19 mouse cellular contexts compared by ENCODE assay signal in the genomic region with DNA sequence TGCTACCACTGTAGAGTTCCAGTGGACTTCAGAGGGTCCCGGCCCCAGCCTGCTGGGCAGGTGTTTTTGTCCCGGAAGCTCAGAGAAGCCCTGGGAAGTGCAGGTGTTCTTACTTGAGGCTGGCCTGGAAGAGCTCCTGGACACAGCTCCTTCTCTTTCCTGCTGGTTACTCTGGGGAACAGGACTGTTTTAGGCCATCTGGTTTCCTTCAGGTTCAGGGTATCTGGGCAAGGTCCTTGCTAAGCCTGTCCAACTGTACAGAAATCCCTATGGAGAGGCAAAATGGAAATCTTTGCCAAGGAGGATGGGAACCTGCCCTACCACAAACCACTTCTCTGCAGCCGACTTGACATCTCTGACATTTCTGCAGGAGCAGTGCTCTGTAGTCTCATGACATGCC.
DNase-seq lines count a peak whose midpoint lies in the region; ATAC-seq lines count a peak whose summit lies in the region.
"Had no signal": no experiment of that assay in that cellular context is flagged by ENCODE, and none has a peak within 500 bp of the region (broad histone marks: within the 10 kb centered on the region; RNA-seq: fewer than 3 reads in every experiment).

No protein-coding gene starts in this region.

- H3K4me1 ChIP-seq in midbrain, embryonic 15.5 days: no peaks in the 10 kb centered on the region
- no peaks in the 10 kb centered on the region for H3K4me1 ChIP-seq in midbrain, embryonic 11.5 days (ENCODE audit: control insufficient read depth, insufficient read depth, low read length)
- peaks cover 11% of the 10 kb centered on the region; the same call in 1 of the 2 replicates for H3K4me1 ChIP-seq in hindbrain, embryonic 14.5 days (replicated peaks; ENCODE audit: control insufficient read depth, insufficient read depth, low read length)
- H3K4me1 ChIP-seq: embryonic facial prominence, embryonic 12.5 days; limb, embryonic 15.5 days; liver, embryonic 15.5 days; stomach, embryonic 15.5 days had no signal

- ATAC-seq in midbrain, embryonic 15.5 days (replicated peaks): 0 out of 2 replicates have a peak, but pooled peaks have one; percentile 20
- ATAC-seq in midbrain, embryonic 11.5 days (ENCODE audit: low FRiP score): no peak
- ATAC-seq in hindbrain, embryonic 14.5 days (ENCODE audit: low FRiP score): no peak
- ATAC-seq: forebrain, embryonic 14.5 days had no signal

- no peak overlapping the region for H3K27ac ChIP-seq in midbrain, embryonic 15.5 days
- H3K27ac ChIP-seq in midbrain, embryonic 11.5 days (ENCODE audit: low read depth, low read length): no peak overlapping the region
- 0 out of 2 replicates have a peak overlapping the region, but pooled peaks have one; percentile 21 for H3K27ac ChIP-seq in hindbrain, embryonic 14.5 days
- H3K27ac ChIP-seq: embryonic facial prominence, embryonic 12.5 days; limb, embryonic 15.5 days; liver, embryonic 15.5 days; stomach, embryonic 15.5 days had no signal

- H3K36me3 ChIP-seq in midbrain, embryonic 15.5 days (replicated peaks): no peaks in the 10 kb centered on the region
- no peaks in the 10 kb centered on the region for H3K36me3 ChIP-seq in midbrain, embryonic 11.5 days (ENCODE audit: control insufficient read depth, insufficient read depth, low read length)
- H3K36me3 ChIP-seq in hindbrain, embryonic 14.5 days (replicated peaks; ENCODE audit: control insufficient read depth, insufficient read depth): no peaks in the 10 kb centered on the region
- H3K36me3 ChIP-seq: embryonic facial prominence, embryonic 12.5 days; limb, embryonic 15.5 days; liver, embryonic 15.5 days; stomach, embryonic 15.5 days had no signal

- no peak overlapping the region for H3K4me3 ChIP-seq in midbrain, embryonic 15.5 days
- H3K4me3 ChIP-seq in midbrain, embryonic 11.5 days (ENCODE audit: low read depth, low read length): no peak overlapping the region
- no peak overlapping the region for H3K4me3 ChIP-seq in hindbrain, embryonic 14.5 days (replicated peaks; ENCODE audit: low read length)
- H3K4me3 ChIP-seq: embryonic facial prominence, embryonic 12.5 days; erythroblast, embryonic 14.5 days; limb, embryonic 15.5 days; liver, embryonic 15.5 days; stomach, embryonic 15.5 days had no signal

- no peak for DNase-seq in midbrain, embryonic 11.5 days (ENCODE audit: low spot score, missing footprints)
- DNase-seq in cerebellum, adult 11-12 months: peak; percentile 77
- DNase-seq in cerebellum, adult 8-10 months: peak; percentile 42
- no peak for DNase-seq in hindbrain, embryonic 14.5 days (ENCODE audit: low spot score)
- DNase-seq in frontal cortex, postnatal 10 days (ENCODE audit: low spot score in 2 of 2): no peak
- DNase-seq in spleen, adult 18-20 months: no peak
- no peak for DNase-seq in kidney, postnatal 10 days
- DNase-seq: adrenal gland, adult 2 months; gastrocnemius, postnatal 25 days; kidney, adult 2 months; kidney, postnatal 14 days; thymus, adult 2 months had no signal

- H3K4me2 ChIP-seq in midbrain, embryonic 15.5 days: no peak overlapping the region
- H3K4me2 ChIP-seq in midbrain, embryonic 11.5 days: no peak overlapping the region
- no peak overlapping the region for H3K4me2 ChIP-seq in hindbrain, embryonic 14.5 days (replicated peaks)
- H3K4me2 ChIP-seq: embryonic facial prominence, embryonic 12.5 days; limb, embryonic 15.5 days; liver, embryonic 15.5 days; stomach, embryonic 15.5 days had no signal

- no peak overlapping the region for H3K9ac ChIP-seq in midbrain, embryonic 15.5 days
- no peak overlapping the region for H3K9ac ChIP-seq in midbrain, embryonic 11.5 days (ENCODE audit: low read length)
- H3K9ac ChIP-seq in hindbrain, embryonic 14.5 days: no peak overlapping the region
- H3K9ac ChIP-seq: embryonic facial prominence, embryonic 12.5 days; limb, embryonic 15.5 days; liver, embryonic 15.5 days; stomach, embryonic 15.5 days had no signal

- 76% methylated on average over 3 of the region's 3 CpGs for WGBS in midbrain, embryonic 15.5 days
- 73% methylated on average over 3 of the region's 3 CpGs for WGBS in midbrain, embryonic 11.5 days
- whole genome bisulfite sequencing in hindbrain, embryonic 14.5 days: 71% methylated on average over 3 of the region's 3 CpGs

- H3K9me3 ChIP-seq in midbrain, embryonic 15.5 days: peaks cover 10% of the 10 kb centered on the region; the same call in 1 of the 2 replicates
- H3K9me3 ChIP-seq in midbrain, embryonic 11.5 days (ENCODE audit: control insufficient read depth, low read length): peaks cover 6% of the 10 kb centered on the region; the same call in 1 of the 2 replicates
- peaks cover 11% of the 10 kb centered on the region for H3K9me3 ChIP-seq in hindbrain, embryonic 14.5 days (ENCODE audit: control insufficient read depth, low read length)
- H3K9me3 ChIP-seq: liver, embryonic 15.5 days; stomach, embryonic 15.5 days had no signal

- H3K27me3 ChIP-seq in midbrain, embryonic 15.5 days (replicated peaks): no peaks in the 10 kb centered on the region
- H3K27me3 ChIP-seq in midbrain, embryonic 11.5 days (ENCODE audit: control insufficient read depth, insufficient read depth, low read length): no peaks in the 10 kb centered on the region
- H3K27me3 ChIP-seq in hindbrain, embryonic 14.5 days (ENCODE audit: control insufficient read depth, insufficient read depth, low read length): no peaks in the 10 kb centered on the region
- H3K27me3 ChIP-seq: embryonic facial prominence, embryonic 12.5 days; limb, embryonic 15.5 days; liver, embryonic 15.5 days; stomach, embryonic 15.5 days had no signal

Comparison
In these comparisons a context has a peak if more than half of its experiments do, and no peak if none do; other contexts are left out.
1. DNase-seq: peak in cerebellum, adult 11-12 months (single experiment) and cerebellum, adult 8-10 months (single experiment); none in midbrain, embryonic 11.5 days (single experiment), hindbrain, embryonic 14.5 days (single experiment), frontal cortex, postnatal 10 days (0 of 2), spleen, adult 18-20 months (0 of 2) and kidney, postnatal 10 days (single experiment).